Mouse (Mus musculus) hindbrain, embryonic 14.5 days (tissue): Measurements from ENCODE around the gene Atf2. TPM values are rescaled to one million over a fixed set of nuclear protein-coding genes. Genes with fewer than 3 reads are reported as not detected.

Experiments used
- ATAC-seq: fragments of 200-750 bp; cut with Nextera tagmentation; 2 replicates; pipeline ENCODE4 v1.8.0; 2017; ENCODE audit warnings: moderate number of reproducible peaks, mild to moderate bottlenecking, moderate TSS enrichment, moderate library complexity; ENCODE audit not compliant: low FRiP score
- DNase-seq: peaks from one replicate; pipeline ENCODE4 v3.0.0-alpha.2; 2015; ENCODE audit warnings: low spot score
- H3K27ac ChIP-seq: fragments of 300-500 bp; sonication (generic); 2 replicates; pipeline ENCODE4 v1.5.1; 2014; ENCODE audit warnings: mild to moderate bottlenecking, moderate library complexity
- H3K27me3 ChIP-seq: fragments of 300-500 bp; sonication (generic); 2 replicates; pipeline ENCODE4 v1.6.1; 2014; ENCODE audit warnings: mild to moderate bottlenecking, low read length, mixed read lengths; ENCODE audit not compliant: control insufficient read depth, insufficient read depth
- H3K36me3 ChIP-seq: fragments of 300-500 bp; sonication (generic); replicated peaks from 2 replicates; pipeline ENCODE4 v1.6.1; 2014; ENCODE audit not compliant: control insufficient read depth, insufficient read depth
- H3K4me1 ChIP-seq: fragments of 300-500 bp; sonication (generic); replicated peaks from 2 replicates; pipeline ENCODE4 v1.6.1; 2014; ENCODE audit warnings: antibody characterized with exemption, low read length, mixed read lengths; ENCODE audit not compliant: control insufficient read depth, insufficient read depth
- H3K4me2 ChIP-seq: fragments of 300-500 bp; sonication (generic); replicated peaks from 2 replicates; pipeline ENCODE4 v1.6.1; 2014; ENCODE audit warnings: mild to moderate bottlenecking, moderate library complexity
- H3K4me3 ChIP-seq: fragments of 300-500 bp; sonication (generic); replicated peaks from 2 replicates; pipeline ENCODE4 v1.5.1; 2014; ENCODE audit warnings: mild to moderate bottlenecking, low read length
- H3K9ac ChIP-seq: fragments of 300-500 bp; sonication (generic); 2 replicates; pipeline ENCODE4 v1.6.1; 2014
- H3K9me3 ChIP-seq: fragments of 300-500 bp; sonication (generic); 2 replicates; pipeline ENCODE4 v1.6.1; 2016; ENCODE audit warnings: low read length; ENCODE audit not compliant: control insufficient read depth
- WGBS: fragments of 180-500 bp; shearing (Covaris S2); extraction: QIAGEN DNeasy Blood & Tissue Kit; methylation state at CpG from one replicate; pipeline ENCODE4 v1.1.7; 2014; 5-methylcytosine and 5-hydroxymethylcytosine counted together
- polyA plus RNA-seq: library from polyadenylated mRNA; unstranded; fragments of >200 nt; fragmentation: Nextera tagmentation; extraction: Ambion mirVana; gene quantifications from 2 replicates; pipeline ENCODE4 v1.2.1, GENCODE M21; 2014

Gene Atf2
- polyA plus RNA-seq, result 109 and 112 TPM in 2 replicates

DNA sequence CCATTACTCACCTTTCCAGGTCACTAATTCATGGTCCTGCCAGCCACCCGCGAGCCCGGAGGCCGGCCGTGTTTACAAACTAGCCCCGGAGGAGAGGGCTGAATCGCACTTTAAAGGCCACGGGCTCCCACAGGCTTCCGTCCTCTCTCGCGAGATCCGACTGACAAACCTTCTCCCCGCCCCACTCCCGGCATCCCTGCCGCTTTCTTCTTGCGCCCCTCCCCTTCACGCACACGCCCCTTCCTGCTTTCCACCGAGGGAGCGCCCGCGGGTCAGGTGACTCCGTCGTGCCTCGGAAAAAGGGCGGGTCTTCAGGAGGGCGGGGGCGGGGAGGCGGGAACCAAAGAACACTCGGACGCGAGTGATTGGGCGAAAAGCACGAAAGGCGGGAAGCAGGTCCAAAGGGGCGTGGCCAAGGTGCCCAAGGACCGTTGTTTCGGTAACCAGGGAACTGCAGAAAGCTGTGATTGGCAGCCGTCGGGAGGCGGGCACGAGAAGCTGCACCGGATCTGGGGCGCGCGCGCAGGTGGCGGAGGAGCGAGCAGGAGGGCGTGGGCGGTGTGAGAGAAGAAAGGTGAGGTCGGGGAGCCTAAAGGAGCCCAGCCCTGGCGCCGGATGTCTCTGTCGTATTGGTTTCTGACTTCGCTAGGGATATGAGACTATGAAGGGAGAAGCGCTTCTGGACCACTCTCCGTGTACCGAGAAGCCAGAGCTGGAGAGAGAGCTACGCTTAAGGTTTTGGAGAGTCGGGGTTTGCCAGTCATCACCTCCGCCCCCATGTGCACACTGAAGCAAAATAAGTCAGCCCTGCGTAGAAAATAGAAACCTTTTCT, at the start of gene Atf2:
Gene Atf2, minus strand, starts transcription at position 176 of the 833 bp plus-strand sequence.
- DNase-seq, result peak; percentile 98
- Histone ChIP-seq H3K4me3 (peak within 1 kb of the TSS; percentile 85), H3K27ac (peak within 1 kb of the TSS; percentile 96), H3K4me1 (peaks cover 17% of the 10 kb centered on the region; the same call in 1 of the 2 replicates), H3K9ac (peak within 1 kb of the TSS; percentile 98), H3K27me3 (no peaks in the 10 kb centered on the region), H3K36me3 (no peaks in the 10 kb centered on the region), H3K4me2 (peak within 1 kb of the TSS; percentile 81), H3K9me3 (no peaks in the 10 kb centered on the region)
- peak; percentile 97 for ATAC-seq
- under 1% methylated on average over 62 of the region's 63 CpGs for whole genome bisulfite sequencing

DNA sequence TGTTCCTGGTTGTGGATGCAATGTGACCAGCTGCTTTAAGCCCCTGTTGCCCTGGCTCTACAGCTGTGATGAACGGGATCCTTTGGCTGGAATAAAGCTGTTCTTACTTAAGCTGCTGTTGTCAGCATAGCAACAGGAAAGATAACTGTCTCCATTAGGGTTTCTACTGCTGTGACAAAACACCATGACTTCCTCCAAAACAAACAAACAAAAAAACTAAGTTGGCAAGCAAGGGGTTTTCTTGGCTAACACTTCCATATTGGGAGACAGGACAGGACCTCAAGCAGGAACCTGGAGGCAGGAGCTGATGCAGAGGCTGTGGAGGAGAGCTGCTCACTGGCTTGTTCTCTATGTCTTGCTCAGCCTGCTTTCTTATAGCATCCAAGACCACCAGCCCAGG, 48.8 kb upstream of the Atf2 start:
- Histone ChIP-seq H3K4me3 (no peak overlapping the region), H3K4me2 (no peak overlapping the region), H3K27ac (no peak overlapping the region), H3K36me3 (no peaks in the 10 kb centered on the region), H3K27me3 (no peaks in the 10 kb centered on the region), H3K4me1 (no peaks in the 10 kb centered on the region), H3K9ac (no peak overlapping the region), H3K9me3 (no peaks in the 10 kb centered on the region)
- DNase-seq (no peak), ATAC-seq (no peak)
- 43% methylated on average over 1 of the region's 1 CpGs for WGBS

DNA sequence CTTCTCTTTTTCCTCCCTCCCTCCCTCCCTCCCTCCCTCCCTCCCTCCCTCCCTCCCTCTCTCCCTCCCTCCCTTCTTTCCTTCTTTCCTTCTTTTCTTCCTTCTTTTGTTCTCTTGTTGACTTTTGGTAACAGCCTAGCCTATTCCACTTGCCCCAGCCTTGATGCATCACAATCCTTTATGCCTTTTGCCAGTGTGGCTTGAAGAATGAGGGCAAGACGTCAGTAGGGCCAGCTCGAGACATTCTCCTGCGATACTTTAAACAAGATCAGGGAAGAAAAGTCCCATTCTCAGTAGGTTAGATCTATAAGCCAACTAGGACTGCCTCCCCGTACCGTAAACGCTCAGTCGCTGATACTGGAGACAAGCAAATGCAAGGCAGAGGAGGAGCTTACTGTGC, 48.0 kb upstream of the Atf2 start:
- no peak overlapping the region for H3K27ac ChIP-seq
- ATAC-seq, result no peak
- H3K9ac ChIP-seq, result no peak overlapping the region
- no peaks in the 10 kb centered on the region for H3K4me1 ChIP-seq
- H3K27me3 ChIP-seq, result no peaks in the 10 kb centered on the region
- H3K4me2 ChIP-seq, result no peak overlapping the region
- H3K36me3 ChIP-seq, result no peaks in the 10 kb centered on the region
- no peaks in the 10 kb centered on the region for H3K9me3 ChIP-seq
- WGBS, result 79% methylated on average over 7 of the region's 7 CpGs
- DNase-seq, result no peak
- H3K4me3 ChIP-seq, result no peak overlapping the region

DNA sequence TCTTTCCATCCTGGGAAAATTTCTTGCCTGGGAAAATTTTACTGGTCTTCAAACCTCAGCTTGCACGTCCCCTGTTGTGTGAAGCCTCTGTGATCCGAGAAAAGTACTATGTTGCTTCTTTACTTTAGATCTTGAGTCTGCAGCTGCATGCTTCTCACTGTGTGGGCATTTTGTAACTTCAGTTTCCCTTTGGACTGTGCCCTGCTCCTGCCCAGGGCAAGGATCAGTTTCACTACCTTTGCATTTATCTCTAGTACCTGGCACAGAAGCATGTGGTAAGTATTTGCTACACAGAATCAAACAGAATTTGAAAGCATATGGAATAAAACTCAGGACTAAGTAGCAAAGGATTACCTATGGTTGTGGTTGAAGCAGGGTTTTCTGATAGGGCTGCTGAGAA, 46.5 kb upstream of the Atf2 start:
- no peak overlapping the region for H3K4me2 ChIP-seq
- ATAC-seq (no peak), DNase-seq (no peak)
- H3K4me3 ChIP-seq, result no peak overlapping the region
- H3K9ac ChIP-seq, result no peak overlapping the region
- no peaks in the 10 kb centered on the region for H3K4me1 ChIP-seq
- H3K9me3 ChIP-seq, result no peaks in the 10 kb centered on the region
- no peaks in the 10 kb centered on the region for H3K36me3 ChIP-seq
- WGBS, result 78% methylated on average over 2 of the region's 2 CpGs
- H3K27ac ChIP-seq, result no peak overlapping the region
- H3K27me3 ChIP-seq, result no peaks in the 10 kb centered on the region

DNA sequence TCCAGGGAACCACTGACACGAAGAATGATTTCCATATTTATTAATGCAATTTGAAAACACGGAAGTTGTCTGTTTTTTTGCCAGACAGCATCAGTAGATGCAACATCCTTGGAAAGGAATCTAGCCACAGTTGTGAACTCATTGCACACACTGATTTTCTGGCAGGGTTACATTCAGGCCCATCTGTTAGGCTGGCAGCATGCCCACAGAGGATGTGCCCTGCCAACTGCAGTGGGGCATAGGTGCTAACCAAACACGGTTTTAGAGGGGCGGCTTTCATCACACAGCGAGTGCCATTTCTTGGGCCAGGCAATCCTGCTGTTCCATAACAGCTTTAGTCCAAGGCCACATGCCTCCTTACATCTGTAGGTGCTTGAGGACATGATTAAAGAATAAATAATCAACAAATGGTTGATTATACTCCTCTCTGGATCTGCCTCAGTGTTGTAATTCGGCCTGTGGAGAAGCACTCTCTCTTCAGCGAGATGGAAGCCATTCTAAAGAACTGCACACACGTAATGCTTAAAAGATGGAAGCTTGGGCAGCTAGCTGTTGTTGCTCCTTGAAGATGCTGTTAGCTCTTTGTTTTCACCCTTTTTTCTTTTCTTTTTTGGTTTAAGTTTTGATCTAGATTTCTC, 40.4 kb upstream of the Atf2 start:
- 70% methylated on average over 8 of the region's 8 CpGs for WGBS
- H3K9me3 ChIP-seq, result 0 out of 2 replicates have a peak, but pooled peaks cover 3% of the 10 kb centered on the region
- H3K4me3 ChIP-seq, result no peak overlapping the region
- ATAC-seq, result peak; percentile 83
- no peaks in the 10 kb centered on the region for H3K36me3 ChIP-seq
- no peak overlapping the region for H3K9ac ChIP-seq
- peak; percentile 74 for DNase-seq
- H3K27ac ChIP-seq, result no peak overlapping the region
- H3K27me3 ChIP-seq, result no peaks in the 10 kb centered on the region
- H3K4me2 ChIP-seq, result no peak overlapping the region
- no peaks in the 10 kb centered on the region for H3K4me1 ChIP-seq

DNA sequence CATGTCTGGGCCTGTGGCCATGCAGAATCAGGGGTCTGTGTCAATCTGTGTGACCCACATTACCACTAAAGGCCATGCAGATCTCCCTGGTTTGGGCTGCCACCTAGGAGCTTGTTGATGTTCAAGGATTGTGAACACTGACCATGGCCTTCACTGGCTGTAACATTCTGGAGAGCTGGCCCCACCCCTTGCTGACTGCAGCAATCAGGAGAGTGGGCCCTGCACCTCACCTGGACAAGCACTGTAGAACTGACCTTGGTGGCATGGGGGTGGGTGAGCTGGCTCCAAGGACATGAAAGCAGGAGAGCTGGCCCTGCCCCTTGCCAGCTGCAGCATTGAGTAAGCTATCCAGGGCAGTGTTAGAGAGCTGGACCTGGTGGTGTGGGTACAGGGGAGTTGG, 35.3 kb upstream of the Atf2 start:
- ATAC-seq, result no peak
- no peaks in the 10 kb centered on the region for H3K27me3 ChIP-seq

DNA sequence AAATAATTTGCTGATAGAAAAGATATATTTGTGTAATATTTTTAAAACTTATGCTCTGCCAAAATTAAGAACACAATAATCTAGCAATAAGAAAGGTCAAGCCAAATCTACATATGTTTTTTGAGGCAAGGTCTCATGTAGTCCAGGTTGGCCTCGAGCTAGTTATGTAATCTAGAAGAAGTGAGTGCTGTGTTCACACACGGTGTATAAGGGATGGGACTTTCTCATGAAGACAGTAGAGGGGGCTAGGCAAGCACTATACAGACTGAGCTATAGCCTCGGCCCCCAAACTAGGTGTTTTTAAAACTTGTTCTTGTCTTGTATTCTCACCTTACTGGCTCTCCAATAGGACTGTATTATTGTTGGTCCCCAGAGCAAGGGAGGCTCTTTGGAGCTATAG, 33.1 kb upstream of the Atf2 start:
- Histone ChIP-seq H3K27me3 (no peaks in the 10 kb centered on the region), H3K36me3 (no peaks in the 10 kb centered on the region), H3K4me3 (no peak overlapping the region), H3K27ac (no peak overlapping the region), H3K4me2 (no peak overlapping the region), H3K9ac (no peak overlapping the region), H3K9me3 (0 out of 2 replicates have a peak, but pooled peaks cover 3% of the 10 kb centered on the region), H3K4me1 (no peaks in the 10 kb centered on the region)
- WGBS, result 74% methylated on average over 3 of the region's 3 CpGs
- ATAC-seq (no peak), DNase-seq (no peak)

More for the DNA sequence above, 35.3 kb upstream of the Atf2 start:
- H3K4me1 ChIP-seq, result no peaks in the 10 kb centered on the region
- H3K9me3 ChIP-seq, result 0 out of 2 replicates have a peak, but pooled peaks cover 3% of the 10 kb centered on the region
- H3K4me2 ChIP-seq, result no peak overlapping the region
- no peak overlapping the region for H3K9ac ChIP-seq
- no peak overlapping the region for H3K4me3 ChIP-seq
- no peak overlapping the region for H3K27ac ChIP-seq
- no peak for DNase-seq
- no peaks in the 10 kb centered on the region for H3K36me3 ChIP-seq

DNA sequence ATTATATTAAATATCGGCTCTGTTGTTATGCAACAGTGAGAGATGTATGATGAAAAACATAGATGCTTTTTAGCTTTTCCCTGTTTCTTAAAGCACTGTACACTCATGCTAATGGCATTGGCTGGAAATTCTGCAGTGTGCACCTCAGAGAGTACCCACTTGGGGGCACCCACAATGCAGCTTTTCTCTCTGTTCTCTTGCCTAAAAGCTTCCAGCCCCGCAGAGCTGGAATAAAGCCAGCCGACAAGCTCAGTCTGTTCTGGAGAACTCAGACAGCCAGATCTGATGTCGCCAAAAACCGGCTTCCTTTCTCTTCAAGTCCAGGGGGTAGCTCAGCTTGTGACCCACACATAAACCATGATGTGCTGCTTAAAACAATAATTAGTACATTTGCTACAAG, 32.6 kb upstream of the Atf2 start:
- WGBS, result 22% methylated on average over 5 of the region's 5 CpGs
- no peaks in the 10 kb centered on the region for H3K36me3 ChIP-seq
- H3K4me1 ChIP-seq, result no peaks in the 10 kb centered on the region
- 0 out of 2 replicates have a peak, but pooled peaks cover 3% of the 10 kb centered on the region for H3K9me3 ChIP-seq
- H3K4me3 ChIP-seq, result no peak overlapping the region
- DNase-seq (peak; percentile 93), ATAC-seq (peak; percentile 72; the same call in 1 of the 2 replicates)
- H3K9ac ChIP-seq, result no peak overlapping the region
- H3K27ac ChIP-seq, result no peak overlapping the region
- no peaks in the 10 kb centered on the region for H3K27me3 ChIP-seq
- H3K4me2 ChIP-seq, result no peak overlapping the region

DNA sequence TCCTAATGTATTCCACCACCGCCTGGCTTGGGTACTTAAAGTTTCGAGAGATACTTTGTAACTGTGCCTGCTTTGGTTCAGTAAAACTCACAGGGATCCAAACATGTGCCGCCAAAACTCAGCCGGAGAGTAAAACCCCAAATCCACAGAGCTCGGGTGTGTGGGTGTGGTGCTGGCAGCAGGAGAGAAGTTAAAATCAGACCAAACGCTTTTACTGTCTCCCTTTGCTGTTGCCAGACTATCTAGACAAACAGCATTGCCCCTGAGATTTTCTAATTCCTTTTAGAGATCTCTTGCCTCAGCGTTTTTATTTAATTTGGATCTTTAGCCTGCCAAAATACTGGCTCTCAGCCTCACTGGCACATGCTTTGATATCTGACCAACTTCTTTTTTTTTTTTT, 27.2 kb upstream of the Atf2 start:
- Histone ChIP-seq H3K27ac (no peak overlapping the region), H3K4me1 (no peaks in the 10 kb centered on the region), H3K9me3 (no peaks in the 10 kb centered on the region), H3K4me2 (no peak overlapping the region), H3K27me3 (no peaks in the 10 kb centered on the region), H3K4me3 (no peak overlapping the region), H3K36me3 (no peaks in the 10 kb centered on the region), H3K9ac (no peak overlapping the region)
- WGBS, result 77% methylated on average over 7 of the region's 7 CpGs
- ATAC-seq, result no peak
- DNase-seq, result no peak
